Mouse (Mus musculus) forebrain, embryonic 16.5 days (tissue): ENCODE results near the gene Lsamp. TPM values are rescaled to one million over a fixed set of nuclear protein-coding genes. Genes with fewer than 3 reads are reported as not detected.

ENCODE experiments used
- ATAC-seq: fragments of 200-750 bp; cut with Nextera tagmentation; 2 replicates; pipeline ENCODE4 v1.8.0; 2017; ENCODE audit warnings: mild to moderate bottlenecking, moderate library complexity
- H3K27ac ChIP-seq: fragments of 300-500 bp; sonication (generic); 2 replicates; pipeline ENCODE4 v1.5.1; 2014; ENCODE audit warnings: low read length, control low read depth
- H3K27me3 ChIP-seq: fragments of 300-500 bp; sonication (generic); replicated peaks from 2 replicates; pipeline ENCODE4 v1.6.1; 2014; ENCODE audit warnings: low read length; ENCODE audit not compliant: control insufficient read depth, insufficient read depth
- H3K36me3 ChIP-seq: fragments of 300-500 bp; sonication (generic); 2 replicates; pipeline ENCODE4 v1.6.1; 2014; ENCODE audit not compliant: control insufficient read depth, insufficient read depth
- H3K4me1 ChIP-seq: fragments of 300-500 bp; sonication (generic); replicated peaks from 2 replicates; pipeline ENCODE4 v1.6.1; 2014; ENCODE audit warnings: low read length; ENCODE audit not compliant: control insufficient read depth, insufficient read depth
- H3K4me2 ChIP-seq: fragments of 300-500 bp; sonication (generic); 2 replicates; pipeline ENCODE4 v1.6.1; 2014; ENCODE audit warnings: mild to moderate bottlenecking, low read length, control low read depth
- H3K4me3 ChIP-seq: fragments of 300-500 bp; sonication (generic); replicated peaks from 2 replicates; pipeline ENCODE4 v1.5.1; 2014; ENCODE audit warnings: mild to moderate bottlenecking, low read length, control low read depth
- H3K9ac ChIP-seq: fragments of 300-500 bp; sonication (generic); replicated peaks from 2 replicates; pipeline ENCODE4 v1.6.1; 2014; ENCODE audit warnings: low read depth, low read length, control low read depth
- H3K9me3 ChIP-seq: fragments of 300-500 bp; sonication (generic); 2 replicates; pipeline ENCODE4 v1.6.1; 2016; ENCODE audit warnings: low read length; ENCODE audit not compliant: control insufficient read depth
- WGBS: fragments of 180-500 bp; shearing (Covaris S2); extraction: QIAGEN DNeasy Blood & Tissue Kit; methylation state at CpG from one replicate; pipeline ENCODE4 v1.1.7; 2014; 5-methylcytosine and 5-hydroxymethylcytosine counted together
- polyA plus RNA-seq: library from polyadenylated mRNA; unstranded; fragments of >200 nt; fragmentation: Nextera tagmentation; extraction: Ambion mirVana; gene quantifications from 2 replicates; pipeline ENCODE4 v1.2.1, GENCODE M21; 2015

Lsamp gene
- polyA plus RNA-seq: 45.5 and 68.1 TPM in 2 replicates

DNA sequence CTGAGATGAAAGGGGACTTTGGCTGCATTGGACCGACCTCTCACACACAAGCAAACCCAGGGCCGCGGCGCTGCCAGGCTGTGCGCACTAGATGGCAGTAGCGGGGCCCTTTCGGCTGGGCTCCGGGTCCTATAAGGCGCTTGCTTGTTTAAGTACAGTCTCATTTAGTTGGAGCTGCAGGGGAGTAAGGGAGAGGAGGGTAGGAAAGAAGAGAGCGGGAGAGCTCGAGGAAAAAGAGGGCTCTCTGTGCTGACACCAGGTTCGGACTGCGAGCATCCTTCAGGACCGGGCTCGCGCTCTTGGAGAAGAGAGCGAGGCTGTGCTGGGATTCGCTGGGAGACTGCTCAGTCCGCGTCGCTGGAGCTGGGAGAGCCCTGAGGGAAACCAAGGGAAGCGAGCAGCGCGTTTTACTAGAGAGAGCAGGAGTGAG lies at the start of gene Lsamp:
TSS of gene Lsamp (plus strand) at position 157 of the 430 bp plus-strand sequence.
- Histone ChIP-seq H3K4me1 (no peaks in the 10 kb centered on the region; the same call in 1 of the 2 replicates), H3K4me3 (peak within 1 kb of the TSS; percentile 55), H3K36me3 (no peaks in the 10 kb centered on the region), H3K27ac (peak within 1 kb of the TSS; percentile 76), H3K27me3 (no peaks in the 10 kb centered on the region), H3K9me3 (no peaks in the 10 kb centered on the region), H3K4me2 (peak within 1 kb of the TSS; percentile 71), H3K9ac (peak within 1 kb of the TSS; percentile 76)
- peak; percentile 98 for ATAC-seq
- WGBS: under 1% methylated on average over 24 of the region's 24 CpGs

DNA sequence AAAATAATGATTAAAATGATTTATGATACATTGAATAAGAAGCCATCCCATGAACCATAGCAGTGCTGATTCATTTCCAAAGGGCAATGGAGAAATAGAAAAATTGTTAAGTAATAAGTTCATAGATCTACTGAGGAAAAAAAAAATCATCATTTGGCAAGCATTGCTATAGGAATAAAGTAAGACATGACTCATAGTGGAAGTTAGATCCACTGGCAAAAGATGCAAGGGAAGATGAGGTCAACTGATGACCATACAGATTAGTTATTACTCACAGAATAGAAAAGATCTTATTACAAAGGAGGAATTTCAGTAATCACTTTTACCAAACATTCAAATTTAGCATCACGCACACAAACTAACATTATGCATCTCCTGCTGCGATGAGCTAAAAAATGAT lies 26.5 kb upstream of the Lsamp start:
- H3K9me3 ChIP-seq: no peaks in the 10 kb centered on the region
- no peak overlapping the region for H3K4me3 ChIP-seq
- 100% methylated on average over 2 of the region's 2 CpGs for WGBS
- no peak overlapping the region for H3K27ac ChIP-seq
- ATAC-seq: no peak
- H3K9ac ChIP-seq: no peak overlapping the region
- no peak overlapping the region for H3K4me2 ChIP-seq
- H3K4me1 ChIP-seq: no peaks in the 10 kb centered on the region
- H3K36me3 ChIP-seq: no peaks in the 10 kb centered on the region
- H3K27me3 ChIP-seq: no peaks in the 10 kb centered on the region

DNA sequence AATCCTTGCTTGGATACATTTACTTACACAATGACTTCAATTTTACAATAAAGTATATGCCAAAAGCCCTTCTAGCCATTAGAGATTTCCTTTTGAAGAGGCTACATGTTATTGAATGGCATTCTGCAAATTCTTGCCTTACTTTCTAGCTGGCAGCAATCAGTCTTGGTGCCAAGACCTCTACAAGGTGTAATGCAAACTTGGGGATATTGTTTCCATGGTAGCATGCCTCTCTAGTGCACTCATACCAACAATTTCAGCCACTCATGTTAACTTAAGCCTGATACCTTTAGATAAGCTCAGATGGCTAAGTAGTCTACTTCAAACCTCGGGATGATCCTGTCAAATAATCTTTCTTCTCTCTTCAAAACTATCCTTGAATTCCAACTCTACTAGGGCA lies 11.4 kb upstream of the Lsamp start:
- Histone ChIP-seq H3K4me2 (no peak overlapping the region), H3K9ac (no peak overlapping the region), H3K27me3 (no peaks in the 10 kb centered on the region), H3K27ac (no peak overlapping the region), H3K4me1 (no peaks in the 10 kb centered on the region), H3K4me3 (no peak overlapping the region), H3K9me3 (no peaks in the 10 kb centered on the region), H3K36me3 (no peaks in the 10 kb centered on the region)
- 80% methylated on average over 1 of the region's 1 CpGs for WGBS
- ATAC-seq: no peak

DNA sequence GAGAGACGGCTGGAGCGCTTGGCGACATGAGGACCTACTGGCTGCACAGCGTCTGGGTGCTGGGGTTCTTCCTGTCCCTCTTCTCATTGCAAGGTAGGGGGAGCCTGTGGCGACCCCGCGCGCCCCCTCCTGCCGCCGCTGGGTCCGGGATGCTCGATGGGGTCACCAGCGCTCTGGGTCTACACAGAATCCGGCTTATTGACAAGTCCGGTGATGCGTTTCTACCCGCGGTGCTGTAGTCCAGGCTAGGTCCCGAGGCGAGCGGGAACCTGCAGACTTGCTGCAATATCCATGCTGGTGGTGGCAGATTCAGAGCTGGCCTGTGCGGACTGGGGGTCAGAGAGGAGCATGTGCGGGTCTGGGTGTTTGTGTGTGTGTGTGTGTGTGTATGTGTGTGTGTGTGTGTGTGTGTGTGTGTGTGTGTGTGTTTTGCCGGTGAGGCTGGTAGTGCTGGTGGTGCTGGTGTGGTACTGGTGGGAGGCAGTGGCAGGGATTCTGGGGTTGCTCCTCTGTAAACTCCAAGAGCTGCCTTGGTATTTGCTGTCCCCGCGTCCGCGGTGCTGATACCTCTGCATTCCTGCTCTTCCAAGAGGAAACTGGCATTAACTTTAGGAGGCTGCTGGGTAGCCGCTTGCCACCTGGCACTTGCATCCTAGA lies 602 bp downstream of the Lsamp start:
- peak overlapping the region; percentile 76 for H3K9ac ChIP-seq
- H3K4me2 ChIP-seq: peak overlapping the region; percentile 71
- peak; percentile 34 for ATAC-seq
- H3K27me3 ChIP-seq: no peaks in the 10 kb centered on the region
- no peaks in the 10 kb centered on the region; the same call in 1 of the 2 replicates for H3K4me1 ChIP-seq
- H3K4me3 ChIP-seq: peak overlapping the region; percentile 55
- WGBS: under 1% methylated on average over 29 of the region's 29 CpGs
- peak overlapping the region; percentile 76 for H3K27ac ChIP-seq
- no peaks in the 10 kb centered on the region for H3K36me3 ChIP-seq
- no peaks in the 10 kb centered on the region for H3K9me3 ChIP-seq

DNA sequence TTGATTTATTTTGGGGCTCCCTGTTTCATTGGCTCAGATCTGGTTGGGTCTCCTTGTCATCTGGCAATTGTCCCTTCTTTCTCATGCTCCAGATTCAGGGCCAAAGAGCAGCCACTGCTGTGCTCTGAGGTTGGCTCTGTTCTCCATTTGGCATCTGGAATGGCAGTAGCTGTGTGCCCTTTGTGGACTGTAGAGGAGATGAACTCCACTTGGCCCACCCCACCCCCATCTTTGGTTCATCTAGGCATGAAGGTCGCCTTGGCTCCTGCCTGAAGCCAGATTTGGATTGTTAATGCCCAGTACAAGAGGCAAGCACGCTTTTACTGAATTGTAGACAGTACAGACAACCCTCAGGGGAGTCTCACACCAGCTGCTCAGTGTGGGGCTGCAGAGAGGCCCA lies 4.3 kb downstream of the Lsamp start:
- 60% methylated on average over 2 of the region's 2 CpGs for WGBS
- H3K9ac ChIP-seq: no peak overlapping the region
- no peak overlapping the region for H3K4me2 ChIP-seq
- H3K9me3 ChIP-seq: no peaks in the 10 kb centered on the region
- no peak for ATAC-seq
- no peak overlapping the region for H3K27ac ChIP-seq
- H3K27me3 ChIP-seq: no peaks in the 10 kb centered on the region
- no peaks in the 10 kb centered on the region; the same call in 1 of the 2 replicates for H3K4me1 ChIP-seq
- no peaks in the 10 kb centered on the region for H3K36me3 ChIP-seq
- no peak overlapping the region for H3K4me3 ChIP-seq

DNA sequence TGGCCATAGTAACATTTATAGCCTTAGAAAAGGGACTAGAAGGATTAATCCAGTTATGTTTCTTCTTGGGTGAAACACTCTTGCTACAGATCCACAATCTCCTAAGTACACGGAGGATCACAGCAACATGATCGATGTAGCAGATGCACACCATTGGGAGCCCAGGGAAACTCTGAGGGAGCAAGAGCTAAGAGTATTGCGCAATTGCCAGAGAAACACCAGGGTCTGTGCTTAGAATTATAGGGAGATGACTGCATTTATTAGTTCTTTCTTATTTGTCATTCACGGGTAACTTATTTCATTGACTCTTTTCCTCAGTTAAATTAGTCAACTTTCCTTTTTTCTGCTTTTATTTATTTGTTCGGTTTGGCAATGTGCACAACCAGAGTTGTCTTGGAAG lies 10.7 kb downstream of the Lsamp start:
- ATAC-seq: no peak
- WGBS: 88% methylated on average over 5 of the region's 5 CpGs
- no peak overlapping the region for H3K27ac ChIP-seq
- no peaks in the 10 kb centered on the region for H3K9me3 ChIP-seq
- H3K27me3 ChIP-seq: no peaks in the 10 kb centered on the region
- no peaks in the 10 kb centered on the region for H3K36me3 ChIP-seq
- no peaks in the 10 kb centered on the region for H3K4me1 ChIP-seq
- H3K4me2 ChIP-seq: no peak overlapping the region
- no peak overlapping the region for H3K4me3 ChIP-seq
- H3K9ac ChIP-seq: no peak overlapping the region

DNA sequence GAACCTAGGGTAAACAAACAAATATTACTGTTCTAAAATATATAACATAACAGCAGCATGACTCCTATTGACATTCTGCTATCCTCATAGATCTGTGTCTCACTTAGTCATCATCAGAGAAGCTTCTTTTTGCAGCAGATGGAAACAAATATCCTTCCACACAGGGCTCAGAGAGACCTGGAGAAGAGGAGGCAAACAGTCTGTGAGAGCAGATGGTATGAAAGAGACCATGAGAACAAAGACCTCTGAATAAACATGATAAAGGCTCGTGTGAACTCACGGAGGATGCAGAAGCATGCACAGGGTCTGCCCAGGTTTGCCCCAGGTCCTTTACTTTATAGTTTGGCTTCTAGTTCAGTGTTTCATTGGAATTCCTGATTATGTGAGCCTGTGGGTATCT lies 24.6 kb downstream of the Lsamp start:
- Histone ChIP-seq H3K36me3 (no peaks in the 10 kb centered on the region), H3K4me1 (no peaks in the 10 kb centered on the region), H3K27ac (no peak overlapping the region), H3K4me3 (no peak overlapping the region), H3K9ac (no peak overlapping the region), H3K27me3 (no peaks in the 10 kb centered on the region), H3K9me3 (no peaks in the 10 kb centered on the region), H3K4me2 (no peak overlapping the region)
- ATAC-seq: no peak; the same call in 1 of the 2 replicates
- WGBS: 45% methylated on average over 2 of the region's 2 CpGs

DNA sequence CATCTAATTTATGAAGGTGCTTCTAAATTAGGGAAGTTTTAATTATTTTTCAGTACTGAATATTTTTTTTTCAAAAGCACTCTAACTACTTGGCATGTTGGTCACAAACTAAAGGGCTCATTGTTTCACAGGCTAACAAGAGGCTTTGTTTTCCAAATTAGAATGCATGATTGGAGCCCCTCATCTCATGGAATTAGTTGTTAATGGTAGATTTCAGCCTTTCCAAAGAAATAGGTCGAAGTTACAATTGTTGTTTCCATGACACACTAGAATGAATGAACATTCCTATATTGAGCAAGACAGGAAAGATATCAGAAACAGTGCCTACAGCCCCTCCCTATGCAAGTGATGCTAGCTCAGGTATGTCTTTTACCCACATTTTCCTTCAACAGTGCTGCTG lies 26.9 kb downstream of the Lsamp start:
- H3K27ac ChIP-seq: no peak overlapping the region
- H3K36me3 ChIP-seq: no peaks in the 10 kb centered on the region
- no peaks in the 10 kb centered on the region for H3K9me3 ChIP-seq
- no peak overlapping the region for H3K4me3 ChIP-seq
- H3K4me1 ChIP-seq: no peaks in the 10 kb centered on the region
- no peak overlapping the region for H3K4me2 ChIP-seq
- no peak for ATAC-seq
- 21% methylated on average over 1 of the region's 1 CpGs for WGBS
- no peaks in the 10 kb centered on the region for H3K27me3 ChIP-seq
- no peak overlapping the region for H3K9ac ChIP-seq

DNA sequence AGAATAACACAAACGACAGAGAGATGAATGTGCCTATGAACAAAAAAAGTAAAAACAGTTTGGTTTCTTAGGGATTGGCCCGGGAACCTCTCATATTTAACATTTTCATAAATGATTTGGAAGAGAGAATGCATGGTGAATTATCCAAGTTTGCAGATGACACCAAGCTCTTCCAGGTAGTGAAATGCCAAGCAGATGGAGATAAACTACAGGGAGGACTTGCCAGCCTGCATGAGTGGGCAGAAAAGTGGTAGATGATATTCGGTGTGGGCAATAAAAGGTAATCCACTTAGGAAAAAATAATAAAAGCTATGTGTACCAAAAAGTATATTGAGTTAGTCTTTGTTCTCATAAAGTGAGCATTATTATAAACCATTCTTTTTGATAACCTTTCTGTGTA lies 38.5 kb downstream of the Lsamp start:
- Histone ChIP-seq H3K4me2 (no peak overlapping the region), H3K36me3 (no peaks in the 10 kb centered on the region), H3K27ac (no peak overlapping the region), H3K9me3 (no peaks in the 10 kb centered on the region), H3K9ac (no peak overlapping the region), H3K27me3 (no peaks in the 10 kb centered on the region), H3K4me3 (no peak overlapping the region), H3K4me1 (no peaks in the 10 kb centered on the region)
- ATAC-seq: no peak
- 84% methylated on average over 3 of the region's 3 CpGs for WGBS

DNA sequence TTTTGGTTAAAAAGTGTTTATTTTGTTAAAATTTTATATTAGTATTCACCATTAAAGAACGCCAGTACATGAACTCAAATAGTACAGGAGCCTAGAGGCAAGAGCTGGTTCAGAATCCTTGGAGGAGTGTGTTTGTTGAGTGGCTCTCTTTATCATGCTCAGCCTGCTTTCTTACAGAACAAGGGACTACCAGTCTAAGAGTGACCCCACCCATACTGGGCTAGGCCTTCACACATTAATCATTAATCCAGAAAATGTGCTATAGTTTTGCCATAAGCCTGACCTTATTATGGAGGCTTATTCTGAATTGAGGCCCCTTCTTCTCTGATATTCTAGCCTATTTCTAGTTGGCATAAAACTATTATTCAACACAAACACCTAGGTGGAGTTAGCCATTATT lies 52.6 kb downstream of the Lsamp start:
- H3K27me3 ChIP-seq: no peaks in the 10 kb centered on the region
- H3K36me3 ChIP-seq: no peaks in the 10 kb centered on the region
- 93% methylated on average over 1 of the region's 1 CpGs for WGBS
- H3K27ac ChIP-seq: no peak overlapping the region
- no peak overlapping the region for H3K9ac ChIP-seq
- ATAC-seq: no peak
- H3K9me3 ChIP-seq: no peaks in the 10 kb centered on the region
- H3K4me3 ChIP-seq: no peak overlapping the region
- no peak overlapping the region for H3K4me2 ChIP-seq
- no peaks in the 10 kb centered on the region for H3K4me1 ChIP-seq
